Mouse (Mus musculus): Measurements from ENCODE around the gene Hoxb7.

- TF ChIP-seq CTCF (IDR thresholded peaks at IDR 0.05; ENCODE audit: low read depth) (no peak), EP300 (IDR thresholded peaks at IDR 0.05; ENCODE audit: low read depth) (no peak)
Measured at GRCm38 (mm10) chr11:96255996-96256445, 30.4 kb upstream of the Hoxb7 start.
